Mouse (Mus musculus): ENCODE measurements at regions not wholly inside any gene's neighbourhood (a gene's known extent, or its start where the extent isn't known, plus 50 kb on each side); places are given as distances from the start of the nearest gene placed in this dataset.

GRCm38 (mm10) chr5:64536393-64537112 is 266.6 kb upstream of the Klf3 start:
- no peak for DNase-seq (ENCODE audit: low spot score)

- DNase-seq (ENCODE audit: low spot score), result no peak
These were observed 265.9 kb upstream of the Klf3 start for GRCm38 (mm10) chr5:64537113-64537780.

- DNase-seq (ENCODE audit: low spot score), result no peak
These were observed 261.4 kb upstream of the Klf3 start for GRCm38 (mm10) chr5:64541765-64542164.

- no peak for DNase-seq (ENCODE audit: low spot score)
These were observed 247.3 kb upstream of the Klf3 start for GRCm38 (mm10) chr5:64555931-64556330.

- no peak for DNase-seq (ENCODE audit: low spot score)
These were observed 236.5 kb upstream of the Klf3 start for GRCm38 (mm10) chr5:64566451-64567390.

GRCm38 (mm10) chr5:64567813-64568212 is 235.4 kb upstream of the Klf3 start:
- DNase-seq (ENCODE audit: low spot score), result no peak

GRCm38 (mm10) chr5:64568294-64568693 is 234.9 kb upstream of the Klf3 start:
- DNase-seq (ENCODE audit: low spot score), result no peak

GRCm38 (mm10) chr5:64574386-64574785 is 228.8 kb upstream of the Klf3 start:
- DNase-seq (ENCODE audit: low spot score), result no peak

GRCm38 (mm10) chr5:64575896-64576295 is 227.3 kb upstream of the Klf3 start:
- no peak for DNase-seq (ENCODE audit: low spot score)

- DNase-seq (ENCODE audit: low spot score), result no peak
These were observed 226.5 kb upstream of the Klf3 start for GRCm38 (mm10) chr5:64576426-64577262.

GRCm38 (mm10) chr5:64577424-64577823 is 225.8 kb upstream of the Klf3 start:
- peak; percentile 65 for DNase-seq (ENCODE audit: low spot score)

- no peak for DNase-seq (ENCODE audit: low spot score)
These were observed 224.7 kb upstream of the Klf3 start for GRCm38 (mm10) chr5:64578536-64578935.

GRCm38 (mm10) chr5:64579086-64579485 is 224.1 kb upstream of the Klf3 start:
- peak; percentile 75 for DNase-seq (ENCODE audit: low spot score)

- DNase-seq (ENCODE audit: low spot score), result peak; percentile 83
These were observed 223.5 kb upstream of the Klf3 start for GRCm38 (mm10) chr5:64579494-64580339.

GRCm38 (mm10) chr5:64580340-64580723 is 222.9 kb upstream of the Klf3 start:
- DNase-seq (ENCODE audit: low spot score), result peak; percentile 76

- DNase-seq (ENCODE audit: low spot score), result peak; percentile 38
These were observed 222.3 kb upstream of the Klf3 start for GRCm38 (mm10) chr5:64580786-64581445.

- peak; percentile 35 for DNase-seq (ENCODE audit: low spot score)
These were observed 221.7 kb upstream of the Klf3 start for GRCm38 (mm10) chr5:64581461-64581860.

- DNase-seq (ENCODE audit: low spot score), result no peak
These were observed 221.2 kb upstream of the Klf3 start for GRCm38 (mm10) chr5:64582031-64582430.

GRCm38 (mm10) chr5:64584308-64584707 is 218.9 kb upstream of the Klf3 start:
- DNase-seq (ENCODE audit: low spot score), result no peak
